In the genomic region with DNA sequence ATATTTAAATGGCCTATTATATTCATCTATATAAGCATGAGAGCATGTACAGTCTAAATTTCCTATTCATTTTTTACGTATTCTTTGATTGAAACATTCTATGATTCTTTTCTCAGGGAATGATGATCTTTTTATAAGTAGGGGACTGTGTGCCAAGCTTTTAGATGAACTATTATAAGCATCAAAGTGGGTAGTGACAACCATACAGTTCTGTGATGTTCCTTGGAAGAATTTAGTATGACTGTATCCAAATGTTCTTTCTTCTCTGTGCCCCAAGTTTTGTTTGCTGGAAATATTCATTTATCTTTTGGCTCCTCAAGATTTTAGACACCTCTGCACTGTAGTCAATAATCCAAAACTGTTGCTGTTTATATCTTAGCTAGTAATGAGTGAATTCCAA, we compare ENCODE assay signal across 13 mouse cellular contexts.
"Had no signal": no experiment of that assay in that cellular context is flagged by ENCODE, and none has a peak within 500 bp of the region (broad histone marks: within the 10 kb centered on the region; RNA-seq: fewer than 3 reads in every experiment).

No protein-coding gene starts in this region.

- DNase-seq: liver, postnatal 0 days; lung, embryonic 14.5 days; lung, postnatal 10 days; lung, postnatal 4 days; midbrain, embryonic 14.5 days; retina, postnatal 1 day; right cerebral cortex, adult 18-20 months; right cerebral cortex, postnatal 25 days; right cerebral cortex, postnatal 4 days; spleen, adult 18-20 months; thymus, adult 2 months; thymus, postnatal 25 days; thymus, postnatal 4 days had no signal
